Mouse (Mus musculus): Measurements from ENCODE around the gene Gm49450. TPM values are rescaled to one million over a fixed set of nuclear protein-coding genes. Genes with fewer than 3 reads are reported as not detected.

Gm49450 gene
- not detected in 2 replicates for polyA plus RNA-seq (2015; fragmentation: Nextera tagmentation; extraction: Ambion mirVana)

GRCm38 (mm10) chr15:98953401-98954356, at the start of gene Gm49450, which contains the start of gene Tuba1a:
Gene Gm49450 (minus strand): TSS chr15:98953551.
Gene Tuba1a (minus strand): TSS chr15:98953703.
- Histone ChIP-seq H3K9ac (ENCODE audit: low read depth, low read length) (peak within 1 kb of the TSS; percentile 76), H3K4me2 (ENCODE audit: low read length) (peak within 1 kb of the TSS; percentile 65), H3K27ac (peak within 1 kb of the TSS; percentile 93), H3K9me3 (replicated peaks; ENCODE audit: low read length) (no peaks in the 10 kb centered on the region), H3K36me3 (ENCODE audit: insufficient read depth, low read length) (0 out of 2 replicates have a peak, but pooled peaks cover 4% of the 10 kb centered on the region), H3K4me1 (replicated peaks; ENCODE audit: insufficient read depth, low read length) (peaks cover 7% of the 10 kb centered on the region), H3K4me3 (replicated peaks; ENCODE audit: low read depth, low read length) (peak within 1 kb of the TSS; percentile 76), H3K27me3 (ENCODE audit: insufficient read depth, low read length) (no peaks in the 10 kb centered on the region)
- ATAC-seq (replicated peaks; ENCODE audit: low FRiP score, low read depth) (peak; percentile 98), DNase-seq (ENCODE audit: low spot score) (peak; percentile 99)
- 7% methylated on average over 28 of the region's 28 CpGs for WGBS
- TF ChIP-seq CTCF (IDR thresholded peaks at IDR 0.05; ENCODE audit: low read depth), result peak; percentile 0; the same call in 1 of the 2 replicates

- H3K27me3 ChIP-seq (ENCODE audit: insufficient read depth, low read length), result no peaks in the 10 kb centered on the region
- peak overlapping the region; percentile 36 for H3K27ac ChIP-seq
- peak; percentile 44; the same call in 1 of the 2 replicates for ATAC-seq (replicated peaks; ENCODE audit: low FRiP score, low read depth)
- WGBS, result 9% methylated on average over 17 of the region's 17 CpGs
- H3K4me1 ChIP-seq (replicated peaks; ENCODE audit: insufficient read depth, low read length), result no peaks in the 10 kb centered on the region; the same call in 1 of the 2 replicates
- H3K4me2 ChIP-seq (ENCODE audit: low read length), result peak overlapping the region; percentile 57
- H3K9ac ChIP-seq (ENCODE audit: low read depth, low read length), result no peak overlapping the region
- no peaks in the 10 kb centered on the region for H3K36me3 ChIP-seq (ENCODE audit: insufficient read depth, low read length)
- peak; percentile 71 for DNase-seq (ENCODE audit: low spot score)
- no peak overlapping the region for H3K4me3 ChIP-seq (replicated peaks; ENCODE audit: low read depth, low read length)
- no peak for TF ChIP-seq CTCF (IDR thresholded peaks at IDR 0.05; ENCODE audit: low read depth)
- no peaks in the 10 kb centered on the region for H3K9me3 ChIP-seq (replicated peaks; ENCODE audit: low read length)
These were observed 48.1 kb upstream of the Gm49450 start for GRCm38 (mm10) chr15:99001451-99001931.

GRCm38 (mm10) chr15:99000535-99001283, 47.4 kb upstream of the Gm49450 start:
- Histone ChIP-seq H3K4me2 (ENCODE audit: low read length) (no peak overlapping the region), H3K36me3 (ENCODE audit: insufficient read depth, low read length) (no peaks in the 10 kb centered on the region), H3K27ac (no peak overlapping the region), H3K4me3 (replicated peaks; ENCODE audit: low read depth, low read length) (no peak overlapping the region), H3K9me3 (replicated peaks; ENCODE audit: low read length) (no peaks in the 10 kb centered on the region), H3K27me3 (ENCODE audit: insufficient read depth, low read length) (no peaks in the 10 kb centered on the region), H3K9ac (ENCODE audit: low read depth, low read length) (no peak overlapping the region), H3K4me1 (replicated peaks; ENCODE audit: insufficient read depth, low read length) (no peaks in the 10 kb centered on the region; the same call in 1 of the 2 replicates)
- DNase-seq (ENCODE audit: low spot score) (peak; percentile 87), ATAC-seq (replicated peaks; ENCODE audit: low FRiP score, low read depth) (no peak)
- WGBS, result 40% methylated on average over 14 of the region's 14 CpGs
- TF ChIP-seq CTCF (IDR thresholded peaks at IDR 0.05; ENCODE audit: low read depth), result peak; percentile 87

GRCm38 (mm10) chr15:98998775-98999157, 45.4 kb upstream of the Gm49450 start:
- 49% methylated on average over 6 of the region's 6 CpGs for WGBS
- Histone ChIP-seq H3K4me2 (ENCODE audit: low read length) (no peak overlapping the region), H3K9ac (ENCODE audit: low read depth, low read length) (no peak overlapping the region), H3K4me3 (replicated peaks; ENCODE audit: low read depth, low read length) (no peak overlapping the region), H3K27me3 (ENCODE audit: insufficient read depth, low read length) (no peaks in the 10 kb centered on the region), H3K9me3 (replicated peaks; ENCODE audit: low read length) (no peaks in the 10 kb centered on the region), H3K27ac (peak overlapping the region; percentile 10; the same call in 1 of the 2 replicates), H3K4me1 (replicated peaks; ENCODE audit: insufficient read depth, low read length) (no peaks in the 10 kb centered on the region; the same call in 1 of the 2 replicates), H3K36me3 (ENCODE audit: insufficient read depth, low read length) (no peaks in the 10 kb centered on the region)
- ATAC-seq (replicated peaks; ENCODE audit: low FRiP score, low read depth) (no peak), DNase-seq (ENCODE audit: low spot score) (no peak)
- no peak for TF ChIP-seq CTCF (IDR thresholded peaks at IDR 0.05; ENCODE audit: low read depth)

- 51% methylated on average over 13 of the region's 13 CpGs for WGBS
- Histone ChIP-seq H3K4me2 (ENCODE audit: low read length) (no peak overlapping the region), H3K4me1 (replicated peaks; ENCODE audit: insufficient read depth, low read length) (peaks cover 4% of the 10 kb centered on the region; the same call in 1 of the 2 replicates), H3K27ac (peak overlapping the region; percentile 27; the same call in 1 of the 2 replicates), H3K9me3 (replicated peaks; ENCODE audit: low read length) (no peaks in the 10 kb centered on the region), H3K36me3 (ENCODE audit: insufficient read depth, low read length) (no peaks in the 10 kb centered on the region), H3K27me3 (ENCODE audit: insufficient read depth, low read length) (no peaks in the 10 kb centered on the region), H3K9ac (ENCODE audit: low read depth, low read length) (no peak overlapping the region), H3K4me3 (replicated peaks; ENCODE audit: low read depth, low read length) (no peak overlapping the region)
- no peak for ATAC-seq (replicated peaks; ENCODE audit: low FRiP score, low read depth)
- TF ChIP-seq CTCF (IDR thresholded peaks at IDR 0.05; ENCODE audit: low read depth), result no peak
- DNase-seq (ENCODE audit: low spot score), result no peak
These were observed 44.8 kb upstream of the Gm49450 start for GRCm38 (mm10) chr15:98997938-98998774.
